Mouse (Mus musculus): ENCODE measurements at regions not wholly inside any gene's neighbourhood (a gene's known extent, or its start where the extent isn't known, plus 50 kb on each side); places are given as distances from the start of the nearest gene placed in this dataset.

- no peak for TF ChIP-seq CTCF (IDR thresholded peaks at IDR 0.05; ENCODE audit: extremely low read depth, insufficient read depth, low read length)
- TF ChIP-seq POLR2A (IDR thresholded peaks at IDR 0.05; ENCODE audit: extremely low read depth, insufficient read depth, low read length), result no peak
Measured at GRCm38 (mm10) chr5:38972397-38973159, 96.0 kb upstream of the Clnk start.

All from cortical plate, adult 2 months (tissue).